Mouse (Mus musculus): ENCODE data around the gene Entpd2.

GRCm38 (mm10) chr2:25356208-25357079 is 39.2 kb upstream of the Entpd2 start, which contains the start of gene Dpp7:
- no peak for TF ChIP-seq CTCF (IDR thresholded peaks at IDR 0.05; ENCODE audit: extremely low read depth, insufficient read depth, insufficient read length, insufficient replicate concordance)
- no peak for TF ChIP-seq POLR2A (IDR thresholded peaks at IDR 0.05; ENCODE audit: low read depth, low read length)

Data from spleen, adult 2 months (tissue).